Mouse (Mus musculus) intestine, embryonic 14.5 days (tissue): ENCODE measurements around the gene Dab2ip. TPM values are rescaled to one million over a fixed set of nuclear protein-coding genes. Genes with fewer than 3 reads are reported as not detected.

Source experiments
- ATAC-seq: fragments of 200-750 bp; cut with Nextera tagmentation; replicated peaks from 2 replicates; pipeline ENCODE4 v1.8.0; 2017; ENCODE audit warnings: low read depth, moderate number of reproducible peaks, moderate TSS enrichment, moderate library complexity; ENCODE audit not compliant: low FRiP score, low TSS enrichment
- DNase-seq: peaks from one replicate; pipeline ENCODE4 v3.0.0-alpha.2; 2018; ENCODE audit warnings: low spot score
- H3K27ac ChIP-seq: fragments of 300-500 bp; sonication (generic); 2 replicates; pipeline ENCODE4 v1.5.1; 2014; ENCODE audit warnings: low read depth, mild to moderate bottlenecking, control low read depth
- H3K27me3 ChIP-seq: fragments of 300-500 bp; sonication (generic); replicated peaks from 2 replicates; pipeline ENCODE4 v1.6.1; 2014; ENCODE audit warnings: low read length, control low read depth; ENCODE audit not compliant: control insufficient read depth, insufficient read depth
- H3K36me3 ChIP-seq: fragments of 300-500 bp; sonication (generic); 2 replicates; pipeline ENCODE4 v1.6.1; 2014; ENCODE audit warnings: low read length, control low read depth; ENCODE audit not compliant: control insufficient read depth, insufficient read depth
- H3K4me1 ChIP-seq: fragments of 300-500 bp; sonication (generic); replicated peaks from 2 replicates; pipeline ENCODE4 v1.6.1; 2014; ENCODE audit warnings: low read length, control low read depth, mixed read lengths; ENCODE audit not compliant: control insufficient read depth, insufficient read depth
- H3K4me2 ChIP-seq: fragments of 300-500 bp; sonication (generic); 2 replicates; pipeline ENCODE4 v1.6.1; 2014; ENCODE audit warnings: low read length
- H3K4me3 ChIP-seq: fragments of 300-500 bp; sonication (generic); 2 replicates; pipeline ENCODE4 v1.5.1; 2014; ENCODE audit warnings: low read depth, low read length, control low read depth, mixed read lengths
- H3K9ac ChIP-seq: fragments of 300-500 bp; sonication (generic); 2 replicates; pipeline ENCODE4 v1.6.1; 2014; ENCODE audit warnings: mild to moderate bottlenecking, low read length
- H3K9me3 ChIP-seq: fragments of 300-500 bp; sonication (generic); 2 replicates; pipeline ENCODE4 v1.6.1; 2016; ENCODE audit warnings: low read length, control low read depth; ENCODE audit not compliant: control insufficient read depth
- WGBS: fragments of 180-500 bp; shearing (Covaris S2); extraction: QIAGEN DNeasy Blood & Tissue Kit; methylation state at CpG from one replicate; pipeline ENCODE4 v1.1.7; 2014; 5-methylcytosine and 5-hydroxymethylcytosine counted together
- polyA plus RNA-seq: library from polyadenylated mRNA; unstranded; fragments of >200 nt; fragmentation: Nextera tagmentation; extraction: Ambion mirVana; gene quantifications from 2 replicates; pipeline ENCODE4 v1.2.1, GENCODE M21; 2014

Gene Dab2ip
- polyA plus RNA-seq, 1 experiment from 2014 or later = 47.8 TPM

GRCm38 (mm10) chr2:35662001-35662491 is 104.0 kb downstream of the Dab2ip start:
- peak; percentile 25 for ATAC-seq
- H3K27me3 ChIP-seq = no peaks in the 10 kb centered on the region
- DNase-seq = peak; percentile 77
- H3K4me1 ChIP-seq = peaks cover 38% of the 10 kb centered on the region
- WGBS = 4% methylated on average over 24 of the region's 24 CpGs
- peak overlapping the region; percentile 82; the same call in 1 of the 2 replicates for H3K27ac ChIP-seq
- H3K36me3 ChIP-seq = 0 out of 2 replicates have a peak, but pooled peaks cover 4% of the 10 kb centered on the region
- H3K9me3 ChIP-seq = no peaks in the 10 kb centered on the region
- peak overlapping the region; percentile 80 for H3K4me2 ChIP-seq
- peak overlapping the region; percentile 60 for H3K4me3 ChIP-seq
- H3K9ac ChIP-seq = peak overlapping the region; percentile 76

- no peak for ATAC-seq
- no peak for DNase-seq
Observed at GRCm38 (mm10) chr2:35662738-35663550, 104.9 kb downstream of the Dab2ip start.

GRCm38 (mm10) chr2:35667746-35668145 is 109.7 kb downstream of the Dab2ip start:
- H3K9ac ChIP-seq = no peak overlapping the region
- peaks cover 76% of the 10 kb centered on the region for H3K4me1 ChIP-seq
- no peak overlapping the region for H3K27ac ChIP-seq
- DNase-seq = no peak
- H3K36me3 ChIP-seq = peaks cover 22% of the 10 kb centered on the region; the same call in 1 of the 2 replicates
- 88% methylated on average over 8 of the region's 8 CpGs for WGBS
- no peaks in the 10 kb centered on the region for H3K9me3 ChIP-seq
- H3K4me3 ChIP-seq = no peak overlapping the region
- H3K27me3 ChIP-seq = no peaks in the 10 kb centered on the region
- H3K4me2 ChIP-seq = no peak overlapping the region
- ATAC-seq = no peak

More at GRCm38 (mm10) chr2:35662738-35663550, 104.9 kb downstream of the Dab2ip start:
- Histone ChIP-seq H3K4me1 (peaks cover 40% of the 10 kb centered on the region), H3K27me3 (no peaks in the 10 kb centered on the region), H3K4me2 (peak overlapping the region; percentile 80), H3K9me3 (no peaks in the 10 kb centered on the region), H3K27ac (peak overlapping the region; percentile 38), H3K4me3 (peak overlapping the region; percentile 60), H3K36me3 (peaks cover 12% of the 10 kb centered on the region; the same call in 1 of the 2 replicates), H3K9ac (peak overlapping the region; percentile 76)
- 17% methylated on average over 26 of the region's 26 CpGs for WGBS

GRCm38 (mm10) chr2:35669217-35669616 is 111.2 kb downstream of the Dab2ip start:
- Histone ChIP-seq H3K4me3 (no peak overlapping the region), H3K4me1 (peaks cover 73% of the 10 kb centered on the region), H3K27me3 (no peaks in the 10 kb centered on the region), H3K9ac (no peak overlapping the region), H3K4me2 (no peak overlapping the region), H3K9me3 (no peaks in the 10 kb centered on the region), H3K36me3 (peaks cover 22% of the 10 kb centered on the region; the same call in 1 of the 2 replicates), H3K27ac (no peak overlapping the region)
- no peak for DNase-seq
- WGBS = 59% methylated on average over 4 of the region's 4 CpGs
- ATAC-seq = no peak

GRCm38 (mm10) chr2:35669748-35670147 is 111.7 kb downstream of the Dab2ip start:
- H3K4me3 ChIP-seq = no peak overlapping the region
- H3K36me3 ChIP-seq = peaks cover 22% of the 10 kb centered on the region; the same call in 1 of the 2 replicates
- no peaks in the 10 kb centered on the region for H3K9me3 ChIP-seq
- H3K4me1 ChIP-seq = peaks cover 75% of the 10 kb centered on the region
- no peak overlapping the region for H3K4me2 ChIP-seq
- no peak overlapping the region for H3K27ac ChIP-seq
- WGBS = 65% methylated on average over 4 of the region's 4 CpGs
- no peak for ATAC-seq
- no peaks in the 10 kb centered on the region for H3K27me3 ChIP-seq
- DNase-seq = no peak
- H3K9ac ChIP-seq = no peak overlapping the region

- Histone ChIP-seq H3K27ac (peak overlapping the region; percentile 70; the same call in 1 of the 2 replicates), H3K4me3 (no peak overlapping the region), H3K9me3 (no peaks in the 10 kb centered on the region), H3K27me3 (no peaks in the 10 kb centered on the region), H3K4me1 (peaks cover 79% of the 10 kb centered on the region), H3K4me2 (no peak overlapping the region), H3K9ac (no peak overlapping the region), H3K36me3 (peaks cover 22% of the 10 kb centered on the region; the same call in 1 of the 2 replicates)
- WGBS = 77% methylated on average over 9 of the region's 9 CpGs
- no peak for ATAC-seq
- no peak for DNase-seq
Observed at GRCm38 (mm10) chr2:35670300-35670699, 112.2 kb downstream of the Dab2ip start.

- peak; percentile 80 for DNase-seq
- peak overlapping the region; percentile 70 for H3K27ac ChIP-seq
Observed at GRCm38 (mm10) chr2:35671980-35672910, 114.2 kb downstream of the Dab2ip start.

GRCm38 (mm10) chr2:35673181-35673580 is 115.1 kb downstream of the Dab2ip start:
- Histone ChIP-seq H3K4me1 (peaks cover 91% of the 10 kb centered on the region), H3K36me3 (0 out of 2 replicates have a peak, but pooled peaks cover 10% of the 10 kb centered on the region), H3K27ac (no peak overlapping the region), H3K4me2 (no peak overlapping the region), H3K4me3 (no peak overlapping the region), H3K27me3 (no peaks in the 10 kb centered on the region), H3K9me3 (no peaks in the 10 kb centered on the region), H3K9ac (no peak overlapping the region)
- ATAC-seq (no peak), DNase-seq (no peak)
- 85% methylated on average over 3 of the region's 3 CpGs for WGBS

More at GRCm38 (mm10) chr2:35671980-35672910, 114.2 kb downstream of the Dab2ip start:
- Histone ChIP-seq H3K27me3 (no peaks in the 10 kb centered on the region), H3K36me3 (peaks cover 17% of the 10 kb centered on the region; the same call in 1 of the 2 replicates), H3K4me1 (peaks cover 89% of the 10 kb centered on the region), H3K9me3 (no peaks in the 10 kb centered on the region), H3K4me3 (no peak overlapping the region), H3K4me2 (no peak overlapping the region), H3K9ac (no peak overlapping the region)
- ATAC-seq = 0 out of 2 replicates have a peak, but pooled peaks have one; percentile 33
- 48% methylated on average over 9 of the region's 9 CpGs for WGBS
